Mouse (Mus musculus) heart, embryonic 16.5 days (tissue): ENCODE measurements at regions not wholly inside any gene's neighbourhood (a gene's known extent, or its start where the extent isn't known, plus 50 kb on each side); places are given as distances from the start of the nearest gene placed in this dataset.

Experiments used
- ATAC-seq: fragments of 200-750 bp; cut with Nextera tagmentation; replicated peaks from 2 replicates; pipeline ENCODE4 v1.8.0; 2017; ENCODE audit warnings: moderate number of reproducible peaks; ENCODE audit not compliant: insufficient read depth, low FRiP score; ENCODE audit errors: extremely low read depth
- H3K27ac ChIP-seq: fragments of 300-500 bp; sonication (generic); 2 replicates; pipeline ENCODE4 v1.5.1; 2014; ENCODE audit warnings: mild to moderate bottlenecking, low read length, control low read depth, moderate library complexity
- H3K27me3 ChIP-seq: fragments of 300-500 bp; sonication (generic); 2 replicates; pipeline ENCODE4 v1.6.1; 2014; ENCODE audit warnings: low read length, mixed read lengths; ENCODE audit not compliant: control insufficient read depth, insufficient read depth
- H3K36me3 ChIP-seq: fragments of 300-500 bp; sonication (generic); 2 replicates; pipeline ENCODE4 v1.6.1; 2014; ENCODE audit not compliant: control insufficient read depth, insufficient read depth
- H3K4me1 ChIP-seq: fragments of 300-500 bp; sonication (generic); 2 replicates; pipeline ENCODE4 v1.6.1; 2014; ENCODE audit warnings: low read length, mixed read lengths; ENCODE audit not compliant: control insufficient read depth, insufficient read depth
- H3K4me2 ChIP-seq: fragments of 300-500 bp; sonication (generic); 2 replicates; pipeline ENCODE4 v1.6.1; 2014; ENCODE audit warnings: low read depth, mild to moderate bottlenecking, control low read depth, low read length
- H3K4me3 ChIP-seq: fragments of 300-500 bp; sonication (generic); 2 replicates; pipeline ENCODE4 v1.5.1; 2014; ENCODE audit warnings: mild to moderate bottlenecking, control low read depth, low read length
- H3K9ac ChIP-seq: fragments of 300-500 bp; sonication (generic); 2 replicates; pipeline ENCODE4 v1.6.1; 2014; ENCODE audit warnings: low read length, control low read depth
- H3K9me3 ChIP-seq: fragments of 300-500 bp; sonication (generic); replicated peaks from 2 replicates; pipeline ENCODE4 v1.6.1; 2016; ENCODE audit warnings: low read length; ENCODE audit not compliant: control insufficient read depth
- WGBS: fragments of 180-500 bp; shearing (Covaris S2); extraction: QIAGEN DNeasy Blood & Tissue Kit; methylation state at CpG from one replicate; pipeline ENCODE4 v1.1.7; 2014; 5-methylcytosine and 5-hydroxymethylcytosine counted together

DNA sequence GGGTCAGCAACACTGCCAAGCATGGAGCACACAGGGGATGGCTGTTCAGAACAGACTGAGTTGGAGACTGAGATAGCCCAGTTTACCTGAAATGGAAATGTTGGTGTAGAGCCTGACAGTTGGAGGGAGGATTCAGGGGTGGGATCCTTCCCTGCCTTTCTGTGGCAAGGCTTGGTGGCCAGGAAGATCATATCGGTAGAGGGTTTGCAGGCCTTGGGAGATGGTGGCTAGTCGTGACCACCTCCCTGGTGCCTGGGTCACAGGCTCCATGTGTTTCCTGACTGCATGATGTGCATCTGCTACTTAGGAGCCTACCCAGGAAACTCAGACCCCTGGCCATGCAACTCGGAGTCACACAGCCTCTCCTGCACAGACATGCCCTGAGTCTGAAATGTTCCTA is 136.3 kb upstream of the Med13l start:
- Histone ChIP-seq H3K4me3 (no peak overlapping the region), H3K27ac (peak overlapping the region; percentile 7; the same call in 1 of the 2 replicates), H3K9ac (no peak overlapping the region), H3K4me1 (peaks cover 10% of the 10 kb centered on the region), H3K9me3 (no peaks in the 10 kb centered on the region), H3K4me2 (no peak overlapping the region), H3K36me3 (no peaks in the 10 kb centered on the region), H3K27me3 (no peaks in the 10 kb centered on the region)
- no peak for ATAC-seq
- 57% methylated on average over 3 of the region's 3 CpGs for WGBS

DNA sequence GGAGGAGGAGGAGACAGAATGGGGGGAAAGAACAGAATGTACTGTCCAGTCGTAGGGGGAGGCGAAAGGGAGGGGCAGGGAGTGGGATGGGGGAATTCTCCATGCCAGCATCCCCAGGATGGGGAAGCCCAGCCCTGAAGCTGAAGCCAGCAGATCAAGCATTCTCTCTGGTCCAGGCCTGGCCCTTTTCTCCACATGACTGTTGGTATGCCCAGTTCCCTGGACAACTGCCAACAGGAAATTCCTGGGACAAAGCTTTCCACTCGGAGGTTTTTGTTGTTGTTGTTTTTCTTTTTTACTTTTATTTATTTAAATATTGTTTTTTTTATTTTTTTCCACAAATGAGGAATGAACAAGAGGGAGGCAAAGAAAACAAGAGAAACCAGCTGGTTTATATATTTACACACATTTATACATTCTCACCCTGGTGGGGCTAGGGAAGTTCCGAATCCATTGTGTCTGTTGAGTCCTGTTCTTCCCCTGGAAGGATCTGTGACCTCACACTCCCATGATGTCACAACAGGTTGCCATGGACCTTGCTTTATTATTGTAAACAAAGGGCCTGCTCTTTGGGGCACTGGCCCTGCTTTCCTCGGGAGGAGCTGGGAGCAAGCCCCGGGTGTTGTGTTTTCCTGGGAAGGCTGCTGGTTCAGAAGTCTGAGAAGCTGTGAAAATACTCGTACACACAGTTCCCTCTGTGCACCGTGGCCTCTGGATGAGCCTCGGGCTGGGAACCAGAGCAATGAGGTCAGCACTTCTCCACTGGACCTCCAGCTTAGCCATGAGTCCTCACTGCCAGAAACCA is 135.5 kb upstream of the Med13l start:
- Histone ChIP-seq H3K36me3 (no peaks in the 10 kb centered on the region), H3K9ac (no peak overlapping the region), H3K9me3 (no peaks in the 10 kb centered on the region), H3K4me1 (peaks cover 10% of the 10 kb centered on the region), H3K27me3 (no peaks in the 10 kb centered on the region), H3K4me2 (no peak overlapping the region), H3K27ac (peak overlapping the region; percentile 69), H3K4me3 (no peak overlapping the region)
- peak; percentile 75 for ATAC-seq
- 24% methylated on average over 9 of the region's 9 CpGs for WGBS

DNA sequence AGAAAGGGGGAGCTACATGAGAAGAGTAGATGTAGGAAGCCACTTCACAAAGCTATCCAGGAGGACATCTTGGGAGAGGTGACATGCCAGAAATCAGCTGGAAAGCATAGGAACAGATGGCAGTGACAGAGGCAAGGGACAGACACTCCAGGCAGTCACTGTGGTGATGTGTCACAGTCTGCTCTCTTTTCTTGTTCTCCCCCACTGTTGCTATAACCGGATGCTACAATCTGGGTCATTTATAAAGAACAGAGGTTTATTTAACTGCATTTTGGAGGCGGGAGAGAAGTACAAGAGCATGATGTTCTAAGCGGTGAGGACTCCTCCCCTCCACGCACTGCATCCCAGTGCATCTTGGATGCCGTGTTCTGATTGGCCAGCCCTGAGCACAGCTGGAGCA is 133.8 kb upstream of the Med13l start:
- Histone ChIP-seq H3K9me3 (no peaks in the 10 kb centered on the region), H3K9ac (no peak overlapping the region), H3K27ac (no peak overlapping the region), H3K27me3 (no peaks in the 10 kb centered on the region), H3K36me3 (no peaks in the 10 kb centered on the region), H3K4me3 (no peak overlapping the region), H3K4me1 (peaks cover 10% of the 10 kb centered on the region), H3K4me2 (no peak overlapping the region)
- 58% methylated on average over 5 of the region's 5 CpGs for WGBS
- ATAC-seq, result no peak

DNA sequence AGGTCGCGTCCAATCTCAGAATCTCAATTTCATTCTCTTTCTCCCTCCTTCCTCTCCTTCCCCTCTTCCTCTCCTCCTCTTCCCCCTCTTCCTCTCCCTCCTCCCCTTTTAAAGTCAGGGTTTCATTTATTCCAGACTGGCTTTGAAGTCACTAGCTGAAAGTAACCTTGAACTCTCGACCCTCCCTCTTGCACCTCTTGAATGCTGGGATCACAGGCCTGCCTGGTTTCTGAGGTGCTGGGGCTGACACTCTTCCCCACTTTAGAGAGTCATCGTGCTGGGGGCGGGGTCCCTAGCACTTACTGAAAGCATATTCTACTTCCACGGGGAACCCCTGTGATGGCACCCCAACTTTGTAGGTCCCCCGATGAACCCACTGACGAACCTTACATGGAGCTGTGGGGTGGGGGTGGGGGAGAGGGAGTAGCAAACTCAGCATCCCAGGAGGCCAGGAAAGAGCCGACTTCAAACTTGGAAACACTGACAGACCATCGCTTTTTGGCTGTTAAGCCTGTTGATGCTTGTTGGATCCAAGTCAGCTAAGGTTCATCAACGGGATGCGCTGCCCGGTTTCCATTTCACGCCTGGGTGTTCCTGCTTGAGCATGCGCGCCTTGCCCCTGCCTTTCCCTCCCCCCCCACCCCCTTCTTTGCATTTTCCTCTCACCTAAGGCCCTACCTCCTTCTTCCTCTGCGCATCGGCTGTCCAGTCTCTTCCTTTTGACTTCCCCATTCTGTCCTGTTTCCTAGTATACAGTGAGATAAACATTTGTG is 132.0 kb upstream of the Med13l start:
- H3K4me1 ChIP-seq, result peaks cover 5% of the 10 kb centered on the region
- ATAC-seq, result no peak
- 70% methylated on average over 18 of the region's 18 CpGs for WGBS

DNA sequence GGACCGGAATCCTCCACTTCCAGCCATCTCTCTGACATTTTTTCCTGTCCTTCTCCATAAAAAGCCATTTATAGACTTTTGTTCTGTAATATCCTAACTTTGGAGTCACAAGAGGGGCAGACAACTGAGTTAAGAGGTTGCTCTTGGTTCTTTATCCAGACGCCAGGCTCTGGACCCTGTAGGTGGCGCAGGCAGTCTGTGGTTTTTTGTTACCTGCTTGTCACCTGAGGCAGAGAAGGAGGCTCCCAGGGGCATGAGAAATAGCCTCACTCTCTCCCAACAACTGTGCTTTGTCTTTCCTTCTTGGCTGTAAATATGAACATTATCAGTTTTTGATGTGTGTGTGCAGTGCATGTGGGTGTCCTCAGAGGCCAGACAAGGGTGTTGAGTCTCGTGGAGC is 126.9 kb upstream of the Med13l start:
- Histone ChIP-seq H3K27me3 (peaks cover 9% of the 10 kb centered on the region), H3K4me1 (peaks cover 10% of the 10 kb centered on the region), H3K36me3 (no peaks in the 10 kb centered on the region), H3K4me3 (no peak overlapping the region), H3K9me3 (0 out of 2 replicates have a peak, but pooled peaks cover 3% of the 10 kb centered on the region), H3K4me2 (no peak overlapping the region), H3K27ac (no peak overlapping the region), H3K9ac (no peak overlapping the region)
- 56% methylated on average over 4 of the region's 4 CpGs for WGBS
- ATAC-seq, result no peak

More for the DNA sequence above, 132.0 kb upstream of the Med13l start:
- no peaks in the 10 kb centered on the region for H3K9me3 ChIP-seq
- H3K36me3 ChIP-seq, result no peaks in the 10 kb centered on the region
- no peak overlapping the region for H3K9ac ChIP-seq
- H3K27me3 ChIP-seq, result no peaks in the 10 kb centered on the region; the same call in 1 of the 2 replicates
- H3K27ac ChIP-seq, result no peak overlapping the region
- H3K4me2 ChIP-seq, result no peak overlapping the region
- no peak overlapping the region for H3K4me3 ChIP-seq

DNA sequence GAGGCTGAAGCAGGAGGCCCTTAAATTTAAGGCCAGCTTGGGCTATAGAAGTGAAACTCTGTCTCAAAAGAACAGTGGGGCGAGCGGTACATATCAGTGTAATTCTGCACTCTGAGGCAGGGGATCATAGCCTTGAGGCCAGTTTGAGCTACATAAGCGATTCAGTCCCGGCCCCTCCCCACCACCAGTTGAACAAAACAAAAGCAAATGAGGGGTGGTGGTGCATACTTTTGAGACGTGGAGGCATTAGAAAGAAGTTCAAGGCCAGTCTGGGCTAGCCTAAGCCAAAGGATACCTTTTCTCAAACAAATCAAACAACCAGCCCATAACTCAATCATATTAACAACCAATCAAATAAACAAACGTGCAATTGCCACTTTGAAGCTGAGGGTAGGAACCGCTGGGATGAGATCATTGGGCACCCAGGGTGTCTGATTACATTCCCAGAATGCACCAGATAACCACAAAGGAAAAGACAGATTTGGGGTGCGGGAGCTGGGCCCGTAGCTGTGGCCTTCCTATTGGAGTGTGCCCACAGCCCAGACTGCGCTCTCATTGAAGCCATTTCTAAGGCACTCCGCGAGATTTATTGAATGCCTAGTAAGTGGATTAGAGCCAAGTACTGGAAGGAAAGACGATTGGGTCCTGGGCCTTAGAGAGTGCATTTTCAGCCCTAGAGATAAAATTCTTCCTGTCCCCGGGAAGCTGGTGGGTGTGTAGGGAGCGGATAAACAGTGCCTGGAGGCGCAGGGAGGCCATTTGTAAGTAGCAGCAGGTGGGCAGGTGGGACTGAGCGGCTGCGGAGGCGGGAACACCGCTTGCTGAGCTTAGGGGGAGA is 125.5 kb upstream of the Med13l start:
- Histone ChIP-seq H3K9me3 (0 out of 2 replicates have a peak, but pooled peaks cover 3% of the 10 kb centered on the region), H3K36me3 (no peaks in the 10 kb centered on the region), H3K27me3 (peaks cover 9% of the 10 kb centered on the region), H3K4me1 (peaks cover 10% of the 10 kb centered on the region), H3K9ac (0 out of 2 replicates have a peak overlapping the region, but pooled peaks have one; percentile 27), H3K4me2 (0 out of 2 replicates have a peak overlapping the region, but pooled peaks have one; percentile 10), H3K27ac (no peak overlapping the region), H3K4me3 (no peak overlapping the region)
- ATAC-seq, result no peak
- WGBS, result 34% methylated on average over 20 of the region's 20 CpGs

DNA sequence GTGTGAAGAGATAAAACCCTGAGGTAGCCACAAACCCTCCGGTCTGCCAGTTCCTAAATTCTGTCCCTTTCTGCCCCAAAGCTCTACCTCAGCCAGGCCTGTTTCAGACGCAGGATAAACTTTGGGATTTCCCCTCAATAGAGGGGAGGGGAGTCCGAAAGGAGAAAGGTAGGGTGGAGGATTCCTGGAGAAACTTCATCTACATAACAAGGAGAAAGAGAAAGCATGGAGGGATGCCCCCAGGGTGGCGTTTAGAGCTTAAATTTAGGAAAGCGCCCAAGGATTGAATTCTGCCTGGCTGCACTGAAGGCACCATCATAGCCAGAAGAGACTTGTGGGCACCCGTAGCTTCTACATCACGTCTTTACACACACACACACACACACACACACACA is 124.9 kb upstream of the Med13l start:
- H3K27ac ChIP-seq, result no peak overlapping the region
- WGBS, result 53% methylated on average over 7 of the region's 7 CpGs
- H3K4me1 ChIP-seq, result peaks cover 10% of the 10 kb centered on the region
- H3K4me3 ChIP-seq, result no peak overlapping the region
- H3K27me3 ChIP-seq, result peaks cover 9% of the 10 kb centered on the region
- no peak overlapping the region for H3K9ac ChIP-seq
- no peaks in the 10 kb centered on the region for H3K36me3 ChIP-seq
- ATAC-seq, result no peak
- no peak overlapping the region for H3K4me2 ChIP-seq
- 0 out of 2 replicates have a peak, but pooled peaks cover 3% of the 10 kb centered on the region for H3K9me3 ChIP-seq

DNA sequence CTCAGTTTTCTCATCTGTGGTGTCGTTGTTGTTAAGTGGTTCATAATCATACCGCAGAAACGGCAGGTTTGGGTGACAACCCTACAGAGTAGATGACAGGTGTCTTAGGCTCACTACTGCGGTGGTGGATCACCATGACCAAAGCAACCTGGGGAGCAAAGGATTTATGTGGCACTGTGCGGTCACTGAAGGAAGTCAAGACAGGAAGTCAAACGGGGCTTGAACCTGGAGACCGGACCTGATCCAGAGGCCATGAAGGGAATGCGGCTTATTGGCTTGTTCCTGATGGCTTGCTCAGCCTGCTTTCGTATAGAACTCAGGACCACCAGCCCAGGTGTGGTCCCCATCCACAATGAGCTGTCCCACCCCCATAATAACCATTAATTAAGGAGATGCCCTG is 124.4 kb upstream of the Med13l start:
- Histone ChIP-seq H3K4me2 (no peak overlapping the region), H3K4me3 (no peak overlapping the region), H3K9me3 (0 out of 2 replicates have a peak, but pooled peaks cover 3% of the 10 kb centered on the region), H3K9ac (no peak overlapping the region), H3K4me1 (peaks cover 10% of the 10 kb centered on the region), H3K27ac (no peak overlapping the region), H3K36me3 (no peaks in the 10 kb centered on the region), H3K27me3 (peaks cover 9% of the 10 kb centered on the region)
- no peak for ATAC-seq
- 42% methylated on average over 9 of the region's 9 CpGs for WGBS
